Mouse (Mus musculus) macrophage (primary cell): Measurements from ENCODE around the gene Gpatch2. TPM values are rescaled to one million over a fixed set of nuclear protein-coding genes. Genes with fewer than 3 reads are reported as not detected.

Experiments used
- H3K27ac ChIP-seq: fragments of 350-480 bp; formaldehyde crosslinking; 2 replicates; pipeline ENCODE4 v1.9.0; 2021
- H3K36me3 ChIP-seq: fragments of 350-480 bp; formaldehyde crosslinking; 2 replicates; pipeline ENCODE4 v1.9.0; 2021; ENCODE audit errors: inconsistent target
- H3K4me3 ChIP-seq: fragments of 350-480 bp; formaldehyde crosslinking; 2 replicates; pipeline ENCODE4 v1.9.0; 2021; ENCODE audit errors: inconsistent target
- H3K79me2 ChIP-seq: fragments of 350-480 bp; formaldehyde crosslinking; 2 replicates; pipeline ENCODE4 v1.9.0; 2021; ENCODE audit errors: inconsistent target
- WGBS: methylation state at CpG from one replicate; pipeline ENCODE4 v1.1.7; 2026; ENCODE audit warnings: inconsistent platforms; ENCODE audit not compliant: missing documents; 5-methylcytosine and 5-hydroxymethylcytosine counted together
- polyA plus RNA-seq: library from polyadenylated mRNA; stranded (reverse); fragments of 250-400 nt; gene quantifications from 3 replicates; pipeline ENCODE4 v1.2.4, GENCODE M21; 2018; ENCODE audit warnings: inconsistent platforms

Gpatch2 gene
- polyA plus RNA-seq, 1 experiment from 2014 or later, result 11.1 TPM

GRCm38 (mm10) chr1:187303221-187303620, 87.9 kb downstream of the Gpatch2 start:
- WGBS, result 95% methylated on average over 10 of the region's 10 CpGs
- Histone ChIP-seq H3K4me3 (no peak overlapping the region), H3K79me2 (no peaks in the 10 kb centered on the region), H3K27ac (no peak overlapping the region), H3K36me3 (no peaks in the 10 kb centered on the region)

- 93% methylated on average over 4 of the region's 4 CpGs for WGBS
Measured at GRCm38 (mm10) chr1:187307335-187307734, 92.0 kb downstream of the Gpatch2 start.

GRCm38 (mm10) chr1:187308523-187308922, 93.2 kb downstream of the Gpatch2 start:
- WGBS, result 79% methylated on average over 2 of the region's 2 CpGs
- no peaks in the 10 kb centered on the region for H3K36me3 ChIP-seq
- H3K27ac ChIP-seq, result no peak overlapping the region
- H3K4me3 ChIP-seq, result no peak overlapping the region
- no peaks in the 10 kb centered on the region for H3K79me2 ChIP-seq

More at GRCm38 (mm10) chr1:187307335-187307734, 92.0 kb downstream of the Gpatch2 start:
- Histone ChIP-seq H3K4me3 (no peak overlapping the region), H3K36me3 (no peaks in the 10 kb centered on the region), H3K79me2 (no peaks in the 10 kb centered on the region), H3K27ac (no peak overlapping the region)

GRCm38 (mm10) chr1:187311122-187311521, 95.8 kb downstream of the Gpatch2 start:
- Histone ChIP-seq H3K36me3 (no peaks in the 10 kb centered on the region), H3K4me3 (no peak overlapping the region), H3K27ac (no peak overlapping the region), H3K79me2 (no peaks in the 10 kb centered on the region)
- WGBS, result 87% methylated on average over 6 of the region's 6 CpGs

DNA sequence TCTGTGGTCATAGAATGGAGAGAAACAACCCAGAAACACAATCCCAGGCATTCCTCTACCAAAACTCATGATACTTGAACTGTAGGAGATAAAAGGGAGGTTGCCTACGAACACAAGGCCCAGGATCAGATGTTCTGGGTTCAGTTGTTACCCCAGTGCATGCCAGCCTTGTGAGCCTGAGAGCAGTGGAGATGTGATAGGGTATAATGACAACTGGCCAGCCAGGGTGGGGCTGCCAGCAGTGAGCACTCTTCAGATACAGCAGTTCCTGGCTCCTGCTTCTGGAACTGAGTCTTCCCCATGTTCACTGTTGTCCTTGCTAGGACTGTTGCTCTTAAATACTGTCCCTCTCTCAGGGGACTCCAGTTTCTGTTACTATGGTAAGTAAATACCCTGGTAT, 98.0 kb downstream of the Gpatch2 start:
- Histone ChIP-seq H3K36me3 (no peaks in the 10 kb centered on the region), H3K79me2 (no peaks in the 10 kb centered on the region), H3K27ac (no peak overlapping the region), H3K4me3 (no peak overlapping the region)
- WGBS, result 93% methylated on average over 1 of the region's 1 CpGs

DNA sequence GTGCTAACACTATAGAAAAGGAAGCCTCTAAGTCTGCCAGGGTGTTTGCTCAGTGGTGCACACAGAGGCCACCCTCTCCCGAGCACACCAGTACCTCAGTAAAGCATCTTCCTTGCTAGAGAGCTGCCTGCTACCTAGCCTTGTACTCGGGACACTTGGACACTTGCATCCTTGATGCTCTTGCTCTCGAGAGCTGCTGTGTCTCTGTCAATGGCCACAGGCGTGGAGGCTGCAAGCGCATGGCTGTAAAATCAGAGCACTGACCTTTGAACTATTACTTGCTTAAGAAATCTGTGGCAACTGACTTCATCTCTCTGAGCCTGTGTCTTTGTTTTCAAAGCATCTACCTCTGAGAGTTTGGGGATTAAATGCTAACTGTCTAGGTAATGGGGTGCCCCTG, 98.5 kb downstream of the Gpatch2 start:
- no peaks in the 10 kb centered on the region for H3K79me2 ChIP-seq
- H3K4me3 ChIP-seq, result no peak overlapping the region
- 96% methylated on average over 5 of the region's 5 CpGs for WGBS
- H3K27ac ChIP-seq, result no peak overlapping the region
- H3K36me3 ChIP-seq, result no peaks in the 10 kb centered on the region

- Histone ChIP-seq H3K27ac (no peak overlapping the region), H3K79me2 (no peaks in the 10 kb centered on the region), H3K4me3 (no peak overlapping the region), H3K36me3 (no peaks in the 10 kb centered on the region)
Measured at GRCm38 (mm10) chr1:187314516-187314915, 99.2 kb downstream of the Gpatch2 start.

GRCm38 (mm10) chr1:187315821-187316220, 100.5 kb downstream of the Gpatch2 start:
- Histone ChIP-seq H3K27ac (no peak overlapping the region), H3K4me3 (no peak overlapping the region), H3K36me3 (no peaks in the 10 kb centered on the region), H3K79me2 (no peaks in the 10 kb centered on the region)
- 97% methylated on average over 2 of the region's 2 CpGs for WGBS

DNA sequence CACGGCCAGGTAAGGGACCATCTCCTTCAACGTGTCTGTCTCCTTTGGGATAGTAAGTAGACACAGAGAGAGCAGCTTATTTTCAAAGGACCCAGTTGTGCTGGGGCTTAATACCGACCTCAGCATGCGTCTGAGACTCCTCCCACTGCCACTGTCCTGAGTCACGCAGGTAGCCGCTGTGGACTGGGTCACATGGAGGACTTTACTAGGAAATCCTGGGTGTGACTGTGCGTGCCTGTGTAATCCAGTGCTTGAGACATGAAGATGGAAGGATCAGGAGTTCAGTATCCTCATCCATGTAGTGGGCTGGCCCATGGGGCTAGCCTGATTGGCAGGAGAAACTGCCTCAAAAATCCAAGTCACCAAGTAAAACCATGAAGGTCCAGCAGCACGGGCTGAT, 101.2 kb downstream of the Gpatch2 start:
- H3K79me2 ChIP-seq, result no peaks in the 10 kb centered on the region
- H3K4me3 ChIP-seq, result no peak overlapping the region
- no peaks in the 10 kb centered on the region for H3K36me3 ChIP-seq
- H3K27ac ChIP-seq, result no peak overlapping the region
- WGBS, result 91% methylated on average over 8 of the region's 8 CpGs

GRCm38 (mm10) chr1:187321814-187322213, 106.5 kb downstream of the Gpatch2 start:
- H3K4me3 ChIP-seq, result no peak overlapping the region
- no peaks in the 10 kb centered on the region for H3K79me2 ChIP-seq
- WGBS, result 97% methylated on average over 3 of the region's 3 CpGs
- H3K27ac ChIP-seq, result no peak overlapping the region
- H3K36me3 ChIP-seq, result peaks cover 4% of the 10 kb centered on the region; the same call in 1 of the 2 replicates

GRCm38 (mm10) chr1:187322505-187323208, 107.3 kb downstream of the Gpatch2 start:
- Histone ChIP-seq H3K4me3 (no peak overlapping the region), H3K27ac (no peak overlapping the region), H3K36me3 (peaks cover 4% of the 10 kb centered on the region; the same call in 1 of the 2 replicates), H3K79me2 (no peaks in the 10 kb centered on the region)
- 97% methylated on average over 8 of the region's 8 CpGs for WGBS

DNA sequence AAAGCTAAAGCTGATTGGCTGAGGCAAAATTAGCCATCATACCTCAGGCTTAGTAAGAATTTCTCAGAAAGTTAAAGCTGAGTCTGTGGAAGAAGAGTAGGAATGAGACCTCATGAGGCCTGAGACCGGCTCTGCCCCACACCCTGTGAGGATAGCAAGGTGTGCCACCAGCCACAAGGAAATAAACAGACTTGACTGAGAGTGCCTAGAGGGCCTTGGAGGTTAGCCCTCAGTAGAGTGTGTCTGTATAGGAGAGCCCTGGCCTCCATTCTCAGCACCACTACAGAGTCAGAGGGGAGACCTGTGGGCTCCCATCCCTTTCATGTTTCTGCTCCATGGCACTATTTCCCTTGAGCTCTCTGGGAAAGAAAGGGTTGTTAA, 107.9 kb downstream of the Gpatch2 start:
- Histone ChIP-seq H3K4me3 (no peak overlapping the region), H3K36me3 (peaks cover 4% of the 10 kb centered on the region; the same call in 1 of the 2 replicates), H3K79me2 (no peaks in the 10 kb centered on the region), H3K27ac (no peak overlapping the region)
- 91% methylated on average over 1 of the region's 1 CpGs for WGBS

- 100% methylated on average over 2 of the region's 2 CpGs for WGBS
- H3K79me2 ChIP-seq, result no peaks in the 10 kb centered on the region
- H3K36me3 ChIP-seq, result peaks cover 7% of the 10 kb centered on the region; the same call in 1 of the 2 replicates
- no peak overlapping the region for H3K27ac ChIP-seq
- no peak overlapping the region for H3K4me3 ChIP-seq
Measured at GRCm38 (mm10) chr1:187342551-187342950, 127.2 kb downstream of the Gpatch2 start.

DNA sequence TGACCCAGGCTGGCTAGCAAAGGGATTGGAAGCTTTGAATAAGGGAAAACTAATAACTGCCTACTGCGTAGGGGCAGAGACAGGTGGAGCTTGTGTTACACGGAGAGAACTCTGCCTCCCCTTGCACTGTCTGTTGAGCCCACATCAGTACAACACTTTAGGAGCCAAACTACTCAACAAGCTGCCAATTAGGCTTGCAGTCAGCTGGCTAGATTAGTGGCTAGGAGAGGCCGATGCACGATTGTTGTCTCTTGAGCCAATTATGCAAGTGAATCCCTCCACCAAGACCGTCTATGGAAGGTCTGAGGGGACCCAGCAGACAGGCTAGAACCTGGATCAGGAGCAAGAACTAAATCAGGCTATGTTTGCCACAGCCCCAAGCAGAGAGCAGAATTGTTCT, 129.8 kb downstream of the Gpatch2 start:
- H3K36me3 ChIP-seq, result peaks cover 7% of the 10 kb centered on the region; the same call in 1 of the 2 replicates
- H3K79me2 ChIP-seq, result no peaks in the 10 kb centered on the region
- H3K4me3 ChIP-seq, result no peak overlapping the region
- WGBS, result 95% methylated on average over 4 of the region's 5 CpGs
- no peak overlapping the region for H3K27ac ChIP-seq

GRCm38 (mm10) chr1:187346923-187347322, 131.6 kb downstream of the Gpatch2 start:
- H3K4me3 ChIP-seq, result no peak overlapping the region
- H3K79me2 ChIP-seq, result no peaks in the 10 kb centered on the region
- WGBS, result 70% methylated on average over 11 of the region's 11 CpGs
- H3K36me3 ChIP-seq, result peaks cover 1% of the 10 kb centered on the region; the same call in 1 of the 2 replicates
- H3K27ac ChIP-seq, result no peak overlapping the region

- no peak overlapping the region for H3K27ac ChIP-seq
Measured at GRCm38 (mm10) chr1:187347606-187348005, 132.3 kb downstream of the Gpatch2 start.

More at GRCm38 (mm10) chr1:187347606-187348005, 132.3 kb downstream of the Gpatch2 start:
- H3K79me2 ChIP-seq, result no peaks in the 10 kb centered on the region
- no peaks in the 10 kb centered on the region for H3K36me3 ChIP-seq
- WGBS, result 89% methylated on average over 6 of the region's 6 CpGs
- H3K4me3 ChIP-seq, result no peak overlapping the region
